Mouse (Mus musculus) frontal cortex, postnatal 14 days (tissue): Measurements from ENCODE around the gene Tfcp2.
"Not testable (repeated sequence)": the region's sequence is repeated elsewhere in the genome, so short reads cannot be mapped to it uniquely, and the experiment has no call there.

ENCODE experiments used
- DNase-seq, 2 experiments: peaks; one replicate each; pipeline ENCODE4 v3.0.0; 2022; ENCODE audit warnings: low spot score in 2 of 2

Tfcp2 gene

DNA sequence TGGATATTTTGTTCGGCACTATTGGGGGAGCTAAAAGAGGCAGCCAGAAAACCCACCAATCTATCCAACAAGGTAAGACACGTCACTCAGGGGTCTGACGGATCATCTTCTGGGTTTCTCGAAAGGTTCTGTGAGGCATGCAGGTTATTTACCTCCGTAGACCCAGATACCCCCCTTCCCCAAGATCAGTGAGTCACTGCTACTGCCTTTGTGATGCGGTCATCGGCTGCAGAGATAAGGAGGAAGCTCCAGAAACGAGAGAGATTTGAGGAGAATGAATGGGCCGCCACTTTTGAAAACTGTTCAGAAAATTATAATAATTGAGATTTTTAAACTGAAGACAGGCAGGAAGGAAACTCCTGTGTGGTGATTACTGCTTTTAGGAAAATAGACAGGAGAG lies 4.6 kb upstream of the Tfcp2 start:
- no peak for DNase-seq

GRCm38 (mm10) chr15:100555965-100556364 lies 4.2 kb upstream of the Tfcp2 start:
- DNase-seq = no peak

DNA sequence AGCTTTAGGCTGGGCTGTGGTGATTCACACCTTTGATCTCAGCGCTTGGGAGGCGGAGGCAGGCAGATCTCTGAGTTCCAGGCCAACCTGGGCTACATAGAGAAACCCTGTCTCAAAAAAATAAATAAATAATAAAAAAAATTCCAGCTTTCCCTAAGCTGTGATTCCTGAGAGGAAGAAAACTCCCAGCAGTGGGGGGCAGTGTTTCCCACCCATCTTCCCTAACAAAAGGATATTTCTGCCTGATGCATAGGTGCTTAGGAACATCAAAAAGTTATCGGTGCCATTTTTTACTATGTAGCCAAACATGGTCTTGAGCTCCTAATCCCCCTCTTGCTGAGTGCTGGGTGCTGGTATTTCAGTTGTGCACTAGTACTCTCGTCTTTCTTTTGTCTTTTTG lies 1.5 kb downstream of the Tfcp2 start:
- no peak for DNase-seq

- DNase-seq = not testable (repeated sequence)
Measured at GRCm38 (mm10) chr15:100543651-100544030, 8.2 kb downstream of the Tfcp2 start.

DNA sequence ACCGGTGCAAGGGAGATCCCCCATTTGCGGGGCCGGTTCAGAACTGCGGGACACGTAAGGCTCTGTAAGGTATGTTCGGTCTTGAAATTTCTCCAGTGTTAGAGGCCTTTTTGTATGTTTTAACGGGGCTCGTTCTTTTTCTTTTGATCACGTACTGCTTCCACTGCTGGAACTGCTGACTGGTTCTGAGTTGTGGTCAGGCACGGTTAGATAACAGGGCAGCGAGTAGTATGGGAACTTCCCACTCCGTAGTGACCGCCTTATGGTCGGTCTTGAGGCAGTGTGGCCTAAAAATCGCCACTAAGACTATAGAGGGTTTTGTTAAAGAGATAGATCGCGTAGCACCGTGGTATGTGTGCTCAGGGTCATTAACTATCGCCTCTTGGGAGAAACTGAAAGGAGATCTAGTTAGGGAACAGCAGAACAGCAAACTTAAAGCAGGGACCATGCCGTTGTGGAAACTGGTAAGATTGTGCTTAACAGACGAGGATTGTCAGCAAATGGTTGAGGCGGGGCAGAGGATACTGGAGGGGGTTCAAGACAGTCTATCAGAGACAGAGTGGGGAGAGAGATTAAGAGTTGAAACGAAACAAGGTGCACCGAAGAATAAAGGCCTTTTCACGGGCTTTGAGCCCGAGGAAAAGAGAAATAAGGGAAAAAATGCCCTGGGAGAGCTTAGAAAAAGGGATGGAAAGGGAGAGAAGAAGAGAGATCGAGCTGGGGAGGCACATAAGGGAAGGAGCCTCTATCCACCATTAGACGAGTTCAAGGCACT lies 8.7 kb downstream of the Tfcp2 start:
- not testable (repeated sequence) for DNase-seq

- no peak for DNase-seq
Measured at GRCm38 (mm10) chr15:100541426-100541825, 10.4 kb downstream of the Tfcp2 start.

DNA sequence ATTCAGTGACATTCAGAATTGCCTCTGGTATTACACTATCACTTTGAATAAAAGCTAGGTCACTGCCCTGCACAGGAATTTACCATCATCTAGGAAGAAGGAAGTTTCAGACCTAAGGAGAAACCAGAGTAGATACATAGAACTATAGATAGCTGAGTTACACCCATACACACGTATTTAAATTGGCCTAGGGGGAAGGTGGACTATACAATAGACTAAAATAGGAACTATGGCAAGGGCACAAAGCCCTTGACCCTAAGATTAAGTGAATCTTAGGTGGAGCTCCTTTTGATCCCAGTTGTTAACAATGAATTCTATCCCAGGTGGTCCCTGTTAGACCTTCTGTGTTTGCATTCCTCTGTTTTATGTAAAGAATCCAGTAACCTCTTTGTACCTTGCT lies 10.8 kb downstream of the Tfcp2 start:
- not testable (repeated sequence) for DNase-seq

DNA sequence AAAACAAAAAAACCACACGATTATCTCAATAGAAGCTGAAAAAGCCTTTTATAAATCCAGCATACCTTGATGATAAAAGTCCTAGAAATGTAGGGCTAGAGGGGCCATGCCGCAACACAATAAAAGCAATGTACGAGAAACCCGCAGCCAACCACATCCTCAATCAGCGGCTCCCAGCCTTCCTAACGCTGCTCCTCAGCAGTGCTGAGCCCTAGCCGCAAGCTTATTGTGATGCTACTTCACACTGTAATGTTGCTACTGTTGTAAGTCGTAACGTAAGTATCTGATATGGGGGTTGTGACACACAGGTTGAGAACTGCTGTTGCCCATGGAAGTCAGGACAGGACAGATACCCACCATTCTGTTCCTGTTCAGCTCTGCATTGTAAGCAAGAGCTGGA lies 12.4 kb downstream of the Tfcp2 start:
- no peak for DNase-seq

DNA sequence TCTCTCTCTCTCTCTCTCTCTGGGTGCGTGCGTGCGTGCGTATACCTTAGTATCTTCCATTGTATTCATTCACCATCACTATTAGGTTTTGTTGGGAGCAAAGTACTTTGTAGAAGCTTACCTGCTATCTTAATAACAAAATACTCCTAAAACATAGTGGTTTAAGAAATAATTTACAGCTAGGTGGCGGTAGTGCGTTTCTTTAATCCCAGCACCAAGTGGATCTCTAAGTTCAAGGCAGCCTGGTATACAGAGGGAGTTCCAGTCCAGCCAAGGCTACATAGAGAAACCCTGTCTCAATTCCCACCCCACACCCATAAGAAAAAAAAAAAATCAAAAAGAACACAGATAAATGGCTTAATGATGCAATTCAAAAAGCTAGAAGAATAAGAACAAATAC lies 13.9 kb downstream of the Tfcp2 start:
- no peak for DNase-seq

DNA sequence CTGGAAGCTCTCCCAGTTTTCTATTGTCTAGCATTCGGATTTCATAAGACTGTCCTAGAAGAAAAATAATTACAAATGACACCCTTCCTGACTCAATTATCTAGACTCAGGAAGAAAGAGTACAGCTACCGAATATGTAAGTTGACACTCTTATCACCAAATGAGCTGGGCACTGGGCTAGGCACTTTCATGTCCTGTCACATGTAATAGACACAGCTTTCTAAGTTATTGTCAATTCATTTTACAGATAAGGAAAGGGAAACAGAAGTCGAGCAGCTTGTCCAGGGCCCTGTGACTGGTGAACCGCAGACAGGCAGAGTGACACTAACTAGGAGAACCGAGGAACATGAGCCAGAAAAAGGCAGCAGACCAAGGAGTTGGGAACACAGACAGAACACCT lies 23.9 kb downstream of the Tfcp2 start:
- DNase-seq = no peak

GRCm38 (mm10) chr15:100525405-100525804 lies 26.4 kb downstream of the Tfcp2 start:
- DNase-seq = no peak

- DNase-seq = no peak
Measured at GRCm38 (mm10) chr15:100520306-100520705, 31.5 kb downstream of the Tfcp2 start.

GRCm38 (mm10) chr15:100515121-100515520 lies 36.7 kb downstream of the Tfcp2 start:
- no peak for DNase-seq

DNA sequence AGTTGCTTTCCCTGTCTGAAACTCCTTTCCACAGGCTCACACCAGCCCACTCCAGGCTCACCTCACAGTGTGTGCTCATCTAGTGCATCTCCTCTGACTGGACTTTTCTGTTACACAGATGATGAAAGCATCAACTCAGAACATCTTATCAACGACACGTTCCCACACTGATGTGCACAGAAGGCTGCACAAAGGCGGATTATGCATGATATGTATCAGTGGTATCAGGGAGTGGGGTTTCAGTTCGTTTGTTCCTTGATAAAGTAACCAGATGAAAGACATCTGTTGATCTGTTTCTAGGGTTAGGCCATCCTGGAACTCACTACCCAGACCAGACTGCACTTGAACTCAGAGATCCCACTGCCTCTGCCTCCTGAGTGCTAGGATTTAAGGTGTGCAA lies 38.4 kb downstream of the Tfcp2 start:
- no peak for DNase-seq

DNA sequence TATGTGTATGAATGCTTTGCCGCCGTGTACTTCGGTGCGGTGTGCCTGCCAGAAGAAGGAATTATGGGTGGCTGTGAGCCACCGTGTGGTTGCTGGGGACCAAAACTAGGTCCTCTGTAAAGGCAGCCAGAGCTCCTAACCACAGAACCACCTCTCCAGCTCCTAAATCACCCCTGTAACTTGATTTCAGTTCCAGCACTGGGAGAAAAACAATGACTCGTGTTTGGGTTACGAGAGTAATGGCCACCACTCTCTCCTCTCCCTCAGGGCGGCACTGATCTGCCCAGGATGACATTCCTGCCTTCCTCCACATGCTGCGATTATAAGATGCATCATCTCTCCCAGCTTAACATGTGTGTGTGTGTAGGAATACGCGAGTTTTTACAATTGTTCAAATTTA lies 41.7 kb downstream of the Tfcp2 start:
- no peak for DNase-seq

- no peak for DNase-seq
Measured at GRCm38 (mm10) chr15:100508454-100509167, 43.2 kb downstream of the Tfcp2 start.

- DNase-seq = not testable (repeated sequence)
Measured at GRCm38 (mm10) chr15:100499506-100499905, 52.3 kb downstream of the Tfcp2 start.

GRCm38 (mm10) chr15:100495102-100495501 lies 56.7 kb downstream of the Tfcp2 start, which contains the start of gene Csrnp2:
Gene Csrnp2, minus strand, starts transcription at chr15:100495488.
- peak; percentile 86 to 95 for DNase-seq

GRCm38 (mm10) chr15:100494647-100495046 lies 57.2 kb downstream of the Tfcp2 start:
- DNase-seq = peak; percentile 37 to 46

- no peak for DNase-seq
Measured at GRCm38 (mm10) chr15:100491966-100492365, 59.8 kb downstream of the Tfcp2 start.

GRCm38 (mm10) chr15:100489263-100489662 lies 62.5 kb downstream of the Tfcp2 start:
- no peak for DNase-seq

GRCm38 (mm10) chr15:100488297-100488696 lies 63.5 kb downstream of the Tfcp2 start:
- DNase-seq = not testable (repeated sequence)

GRCm38 (mm10) chr15:100487050-100487449 lies 64.8 kb downstream of the Tfcp2 start:
- DNase-seq = no peak
